Mouse (Mus musculus) liver, adult 2 months (tissue): ENCODE measurements at regions not wholly inside any gene's neighbourhood (a gene's known extent, or its start where the extent isn't known, plus 50 kb on each side); places are given as distances from the start of the nearest gene placed in this dataset.

Experiments
- DNase-seq: peaks from one replicate; pipeline ENCODE4 v3.0.0-alpha.2; 2011; ENCODE audit warnings: low read depth, low spot score; ENCODE audit errors: extremely low read depth
- H3K27ac ChIP-seq: fragments of 200-500 bp; replicated peaks from 2 replicates; pipeline ENCODE4 v1.5.1; 2012; ENCODE audit warnings: low read depth, mild to moderate bottlenecking, control low read depth, inconsistent platforms, low read length; ENCODE audit not compliant: insufficient read depth
- H3K27me3 ChIP-seq: fragments of 200-500 bp; 2 replicates; pipeline ENCODE4 v1.6.1; 2012; ENCODE audit warnings: mild to moderate bottlenecking, moderate library complexity, low read length, inconsistent platforms; ENCODE audit not compliant: control insufficient read depth, insufficient read depth
- H3K36me3 ChIP-seq: fragments of 200-500 bp; 2 replicates; pipeline ENCODE4 v1.6.1; 2012; ENCODE audit warnings: low read length, inconsistent platforms; ENCODE audit not compliant: control insufficient read depth, insufficient read depth
- H3K4me1 ChIP-seq: fragments of 200-500 bp; 2 replicates; pipeline ENCODE4 v1.6.1; 2011; ENCODE audit warnings: low read length; ENCODE audit not compliant: control insufficient read depth, insufficient read depth
- H3K4me3 ChIP-seq: fragments of 200-500 bp; 2 replicates; pipeline ENCODE4 v1.5.1; 2011; ENCODE audit warnings: low read depth, mild to moderate bottlenecking, control low read depth, low read length, moderate library complexity; ENCODE audit not compliant: insufficient read depth
- H3K79me2 ChIP-seq: fragments of 200-500 bp; 2 replicates; pipeline ENCODE4 v1.6.1; 2012; ENCODE audit warnings: inconsistent platforms, mild to moderate bottlenecking, low read length, moderate library complexity; ENCODE audit not compliant: control insufficient read depth, insufficient read depth
- H3K9ac ChIP-seq: fragments of 200-500 bp; 2 replicates; pipeline ENCODE4 v1.6.1; 2012; ENCODE audit warnings: low read depth, mild to moderate bottlenecking, control low read depth, inconsistent platforms, low read length
- CTCF ChIP-seq: fragments of 200-500 bp; IDR thresholded peaks from 2 replicates; pipeline ENCODE4 v1.5.1; 2011; ENCODE audit warnings: low read depth, low read length, control low read depth
- POLR2A ChIP-seq: fragments of 200-500 bp; IDR thresholded peaks from 2 replicates; pipeline ENCODE4 v1.6.1; 2011; ENCODE audit warnings: low read length, control low read depth; ENCODE audit not compliant: insufficient read depth; ENCODE audit errors: extremely low read depth
- WGBS: fragments of 180-500 bp; shearing (Covaris S2); methylation state at CpG from one replicate; pipeline ENCODE4 v1.1.7; 2018; 5-methylcytosine and 5-hydroxymethylcytosine counted together

GRCm38 (mm10) chr15:87229951-87230350 is 314.1 kb upstream of the Fam19a5 start:
- TF ChIP-seq POLR2A (no peak), CTCF (no peak)
- WGBS, result 57% methylated on average over 3 of the region's 3 CpGs

GRCm38 (mm10) chr15:87236096-87236495 is 308.0 kb upstream of the Fam19a5 start:
- WGBS, result 89% methylated on average over 3 of the region's 3 CpGs
- Histone ChIP-seq H3K79me2 (no peaks in the 10 kb centered on the region), H3K4me3 (no peak overlapping the region)

More at GRCm38 (mm10) chr15:87229951-87230350, 314.1 kb upstream of the Fam19a5 start:
- Histone ChIP-seq H3K9ac (no peak overlapping the region), H3K4me3 (no peak overlapping the region), H3K4me1 (no peaks in the 10 kb centered on the region; the same call in 1 of the 2 replicates), H3K36me3 (no peaks in the 10 kb centered on the region), H3K27me3 (no peaks in the 10 kb centered on the region), H3K27ac (no peak overlapping the region), H3K79me2 (no peaks in the 10 kb centered on the region)
- DNase-seq, result no peak

GRCm38 (mm10) chr15:87239057-87239456 is 305.0 kb upstream of the Fam19a5 start:
- WGBS, result 94% methylated on average over 11 of the region's 11 CpGs
- no peak overlapping the region for H3K27ac ChIP-seq
- no peaks in the 10 kb centered on the region for H3K27me3 ChIP-seq
- H3K79me2 ChIP-seq, result no peaks in the 10 kb centered on the region
- TF ChIP-seq CTCF (no peak), POLR2A (no peak)
- DNase-seq, result no peak
- no peaks in the 10 kb centered on the region for H3K36me3 ChIP-seq
- no peaks in the 10 kb centered on the region for H3K4me1 ChIP-seq
- no peak overlapping the region for H3K9ac ChIP-seq
- no peak overlapping the region for H3K4me3 ChIP-seq

More at GRCm38 (mm10) chr15:87236096-87236495, 308.0 kb upstream of the Fam19a5 start:
- H3K9ac ChIP-seq, result no peak overlapping the region
- no peaks in the 10 kb centered on the region; the same call in 1 of the 2 replicates for H3K4me1 ChIP-seq
- no peak for DNase-seq
- H3K36me3 ChIP-seq, result no peaks in the 10 kb centered on the region
- H3K27ac ChIP-seq, result no peak overlapping the region
- H3K27me3 ChIP-seq, result no peaks in the 10 kb centered on the region
- no peak for TF ChIP-seq POLR2A
- TF ChIP-seq CTCF, result no peak

- 86% methylated on average over 6 of the region's 6 CpGs for WGBS
- Histone ChIP-seq H3K27ac (no peak overlapping the region), H3K27me3 (no peaks in the 10 kb centered on the region), H3K9ac (no peak overlapping the region), H3K36me3 (no peaks in the 10 kb centered on the region), H3K79me2 (no peaks in the 10 kb centered on the region), H3K4me3 (no peak overlapping the region), H3K4me1 (no peaks in the 10 kb centered on the region)
- TF ChIP-seq CTCF (no peak), POLR2A (no peak)
- no peak for DNase-seq
Measured at GRCm38 (mm10) chr15:87261497-87261896, 282.6 kb upstream of the Fam19a5 start.

- Histone ChIP-seq H3K4me1 (no peaks in the 10 kb centered on the region), H3K27me3 (no peaks in the 10 kb centered on the region), H3K27ac (no peak overlapping the region), H3K79me2 (no peaks in the 10 kb centered on the region), H3K36me3 (no peaks in the 10 kb centered on the region), H3K4me3 (no peak overlapping the region), H3K9ac (no peak overlapping the region)
- DNase-seq, result no peak
- TF ChIP-seq POLR2A (no peak), CTCF (no peak)
Measured at GRCm38 (mm10) chr15:87264906-87265305, 279.2 kb upstream of the Fam19a5 start.

GRCm38 (mm10) chr15:87290987-87291529 is 253.0 kb upstream of the Fam19a5 start:
- Histone ChIP-seq H3K36me3 (no peaks in the 10 kb centered on the region), H3K79me2 (no peaks in the 10 kb centered on the region), H3K9ac (no peak overlapping the region), H3K4me3 (no peak overlapping the region), H3K4me1 (no peaks in the 10 kb centered on the region), H3K27me3 (no peaks in the 10 kb centered on the region), H3K27ac (no peak overlapping the region)
- WGBS, result 71% methylated on average over 7 of the region's 7 CpGs
- no peak for TF ChIP-seq POLR2A
- no peak for TF ChIP-seq CTCF
- no peak for DNase-seq
